Mouse (Mus musculus): ENCODE data around the gene Stox2.

The Stox2 gene

GRCm38 (mm10) chr8:47243016-47243630 lies 203.0 kb downstream of the Stox2 start:
- DNase-seq (ENCODE audit: low read depth, low spot score), result peak; percentile 32

- DNase-seq (ENCODE audit: low read depth, low spot score), result peak; percentile 78
Observed at GRCm38 (mm10) chr8:47242207-47243004, 203.8 kb downstream of the Stox2 start.

- no peak for DNase-seq (ENCODE audit: low read depth, low spot score)
Observed at GRCm38 (mm10) chr8:47241421-47242078, 204.6 kb downstream of the Stox2 start.

GRCm38 (mm10) chr8:47240871-47241270 lies 205.3 kb downstream of the Stox2 start:
- no peak for DNase-seq (ENCODE audit: low read depth, low spot score)

- DNase-seq (ENCODE audit: low read depth, low spot score), result no peak
Observed at GRCm38 (mm10) chr8:47240266-47240665, 205.9 kb downstream of the Stox2 start.

GRCm38 (mm10) chr8:47232081-47232480 lies 214.1 kb downstream of the Stox2 start:
- DNase-seq (ENCODE audit: low read depth, low spot score), result no peak

- no peak for DNase-seq (ENCODE audit: low read depth, low spot score)
Observed at GRCm38 (mm10) chr8:47230057-47230456, 216.1 kb downstream of the Stox2 start.

- no peak for DNase-seq (ENCODE audit: low read depth, low spot score)
Observed at GRCm38 (mm10) chr8:47221851-47222250, 224.3 kb downstream of the Stox2 start.

GRCm38 (mm10) chr8:47221191-47221590 lies 225.0 kb downstream of the Stox2 start:
- no peak for DNase-seq (ENCODE audit: low read depth, low spot score)

- DNase-seq (ENCODE audit: low read depth, low spot score), result no peak
Observed at GRCm38 (mm10) chr8:47220390-47220789, 225.8 kb downstream of the Stox2 start.

- DNase-seq (ENCODE audit: low read depth, low spot score), result no peak
Observed at GRCm38 (mm10) chr8:47218536-47218935, 227.6 kb downstream of the Stox2 start.

GRCm38 (mm10) chr8:47218021-47218420 lies 228.1 kb downstream of the Stox2 start:
- no peak for DNase-seq (ENCODE audit: low read depth, low spot score)

- DNase-seq (ENCODE audit: low read depth, low spot score), result no peak
Observed at GRCm38 (mm10) chr8:47212124-47212523, 234.0 kb downstream of the Stox2 start.

- DNase-seq (ENCODE audit: low read depth, low spot score), result no peak
Observed at GRCm38 (mm10) chr8:47211226-47211625, 234.9 kb downstream of the Stox2 start.

GRCm38 (mm10) chr8:47208246-47208645 lies 237.9 kb downstream of the Stox2 start:
- DNase-seq (ENCODE audit: low read depth, low spot score), result no peak

- no peak for DNase-seq (ENCODE audit: low read depth, low spot score)
Observed at GRCm38 (mm10) chr8:47206640-47207237, 239.4 kb downstream of the Stox2 start.

GRCm38 (mm10) chr8:47205472-47205871 lies 240.7 kb downstream of the Stox2 start:
- no peak for DNase-seq (ENCODE audit: low read depth, low spot score)

- no peak for DNase-seq (ENCODE audit: low read depth, low spot score)
Observed at GRCm38 (mm10) chr8:47196391-47196790, 249.8 kb downstream of the Stox2 start.

- no peak for DNase-seq (ENCODE audit: low read depth, low spot score)
Observed at GRCm38 (mm10) chr8:47193321-47193996, 252.7 kb downstream of the Stox2 start.

- peak; percentile 21 for DNase-seq (ENCODE audit: low read depth, low spot score)
Observed at GRCm38 (mm10) chr8:47191444-47192365, 254.5 kb downstream of the Stox2 start.

GRCm38 (mm10) chr8:47185396-47185795 lies 260.8 kb downstream of the Stox2 start:
- no peak for DNase-seq (ENCODE audit: low read depth, low spot score)

Data from skeletal muscle tissue, adult 2 months (tissue).